Mouse (Mus musculus) midbrain, postnatal 0 days (tissue): ENCODE measurements around the gene Gna11. TPM values are rescaled to one million over a fixed set of nuclear protein-coding genes. Genes with fewer than 3 reads are reported as not detected.

Source experiments
- ATAC-seq: fragments of 200-750 bp; cut with Nextera tagmentation; 2 replicates; pipeline ENCODE4 v1.8.0; 2017; ENCODE audit warnings: moderate number of reproducible peaks, mild to moderate bottlenecking, moderate TSS enrichment, moderate library complexity; ENCODE audit not compliant: low FRiP score
- DNase-seq: peaks from one replicate; pipeline ENCODE4 v3.0.0-alpha.2; 2015; ENCODE audit warnings: low spot score
- H3K27ac ChIP-seq: fragments of 300-500 bp; sonication (generic); 2 replicates; pipeline ENCODE4 v1.5.1; 2014; ENCODE audit warnings: low read depth, mild to moderate bottlenecking, low read length, mixed read lengths
- H3K27me3 ChIP-seq: fragments of 300-500 bp; sonication (generic); 2 replicates; pipeline ENCODE4 v1.6.1; 2014; ENCODE audit warnings: low read length, control low read depth, mixed read lengths; ENCODE audit not compliant: insufficient read depth
- H3K36me3 ChIP-seq: fragments of 300-500 bp; sonication (generic); 2 replicates; pipeline ENCODE4 v1.6.1; 2014; ENCODE audit warnings: low read length, control low read depth, mixed read lengths; ENCODE audit not compliant: insufficient read depth
- H3K4me1 ChIP-seq: fragments of 300-500 bp; sonication (generic); 2 replicates; pipeline ENCODE4 v1.6.1; 2014; ENCODE audit warnings: mild to moderate bottlenecking, control low read depth, antibody characterized with exemption, low read length, mixed read lengths; ENCODE audit not compliant: insufficient read depth
- H3K4me2 ChIP-seq: fragments of 300-500 bp; sonication (generic); 2 replicates; pipeline ENCODE4 v1.6.1; 2014; ENCODE audit warnings: low read depth, mild to moderate bottlenecking, low read length, mixed read lengths; ENCODE audit not compliant: poor library complexity, severe bottlenecking
- H3K4me3 ChIP-seq: fragments of 300-500 bp; sonication (generic); 2 replicates; pipeline ENCODE4 v1.5.1; 2014; ENCODE audit warnings: low read depth, mild to moderate bottlenecking, low read length, moderate library complexity
- H3K9ac ChIP-seq: fragments of 300-500 bp; sonication (generic); replicated peaks from 2 replicates; pipeline ENCODE4 v1.6.1; 2014; ENCODE audit warnings: mild to moderate bottlenecking, low read length, moderate library complexity, mixed read lengths; ENCODE audit not compliant: poor library complexity, severe bottlenecking
- H3K9me3 ChIP-seq: fragments of 300-500 bp; sonication (generic); 2 replicates; pipeline ENCODE4 v1.6.1; 2016; ENCODE audit warnings: low read length, control low read depth
- CTCF ChIP-seq: IDR thresholded peaks from 2 replicates; pipeline ENCODE4 v1.5.1; 2016; ENCODE audit warnings: antibody characterized with exemption, mild to moderate bottlenecking
- WGBS: fragments of 180-500 bp; shearing (Covaris S2); extraction: QIAGEN DNeasy Blood & Tissue Kit; methylation state at CpG from one replicate; pipeline ENCODE4 v1.1.7; 2014; 5-methylcytosine and 5-hydroxymethylcytosine counted together
- polyA plus RNA-seq: library from polyadenylated mRNA; unstranded; fragments of >200 nt; fragmentation: Nextera tagmentation; extraction: Ambion mirVana; gene quantifications from 2 replicates; pipeline ENCODE4 v1.2.1, GENCODE M21; 2015
- total RNA-seq: library from RNA; depleted of rRNA; stranded (reverse); fragments of >200 nt; gene quantifications from 2 replicates; pipeline ENCODE4 v1.2.3, GENCODE M21; 2014

The Gna11 gene
- total and polyA plus RNA-seq, 2 experiments from 2014 or later = 108 to 130 TPM

DNA sequence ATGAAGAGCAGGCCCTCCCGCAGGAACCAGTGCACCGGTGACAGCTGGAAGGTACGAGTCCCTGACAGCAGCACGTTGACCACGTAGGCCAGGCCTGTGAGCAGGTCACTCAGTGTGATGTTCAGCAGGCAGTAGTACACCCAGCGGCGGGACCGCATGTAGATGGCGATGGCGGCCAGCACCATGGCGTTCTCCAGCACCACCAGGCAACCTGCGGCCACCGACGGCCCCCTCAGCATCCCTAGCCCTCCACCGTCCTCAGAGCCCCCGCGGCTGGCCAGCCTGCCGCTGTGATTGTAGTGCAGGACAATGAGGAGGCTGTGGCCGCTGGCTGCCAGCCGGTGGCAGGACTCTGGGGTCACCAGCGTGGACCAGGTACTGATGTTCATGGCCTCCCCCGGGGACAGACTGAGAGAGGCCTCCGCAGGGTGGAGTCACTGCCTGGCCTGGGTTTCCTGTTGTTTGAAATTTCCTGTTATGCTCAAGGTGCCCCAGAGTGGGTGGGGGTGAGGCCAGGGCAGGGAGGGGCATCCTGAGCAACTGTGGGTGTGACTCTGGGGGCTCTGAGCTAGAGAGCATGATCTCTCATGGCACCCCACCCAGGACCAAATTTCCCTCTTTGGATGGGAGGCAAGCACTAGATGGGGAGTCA is 45.6 kb downstream of the Gna11 start:
- H3K27me3 ChIP-seq = no peaks in the 10 kb centered on the region
- H3K4me2 ChIP-seq = no peak overlapping the region
- H3K27ac ChIP-seq = no peak overlapping the region
- H3K9me3 ChIP-seq = no peaks in the 10 kb centered on the region
- ATAC-seq = no peak
- 76% methylated on average over 23 of the region's 23 CpGs for WGBS
- H3K9ac ChIP-seq = no peak overlapping the region
- H3K4me3 ChIP-seq = no peak overlapping the region
- no peak for DNase-seq
- no peak; the same call in 1 of the 2 replicates for TF ChIP-seq CTCF
- H3K4me1 ChIP-seq = peaks cover 6% of the 10 kb centered on the region; the same call in 1 of the 2 replicates
- no peaks in the 10 kb centered on the region for H3K36me3 ChIP-seq

DNA sequence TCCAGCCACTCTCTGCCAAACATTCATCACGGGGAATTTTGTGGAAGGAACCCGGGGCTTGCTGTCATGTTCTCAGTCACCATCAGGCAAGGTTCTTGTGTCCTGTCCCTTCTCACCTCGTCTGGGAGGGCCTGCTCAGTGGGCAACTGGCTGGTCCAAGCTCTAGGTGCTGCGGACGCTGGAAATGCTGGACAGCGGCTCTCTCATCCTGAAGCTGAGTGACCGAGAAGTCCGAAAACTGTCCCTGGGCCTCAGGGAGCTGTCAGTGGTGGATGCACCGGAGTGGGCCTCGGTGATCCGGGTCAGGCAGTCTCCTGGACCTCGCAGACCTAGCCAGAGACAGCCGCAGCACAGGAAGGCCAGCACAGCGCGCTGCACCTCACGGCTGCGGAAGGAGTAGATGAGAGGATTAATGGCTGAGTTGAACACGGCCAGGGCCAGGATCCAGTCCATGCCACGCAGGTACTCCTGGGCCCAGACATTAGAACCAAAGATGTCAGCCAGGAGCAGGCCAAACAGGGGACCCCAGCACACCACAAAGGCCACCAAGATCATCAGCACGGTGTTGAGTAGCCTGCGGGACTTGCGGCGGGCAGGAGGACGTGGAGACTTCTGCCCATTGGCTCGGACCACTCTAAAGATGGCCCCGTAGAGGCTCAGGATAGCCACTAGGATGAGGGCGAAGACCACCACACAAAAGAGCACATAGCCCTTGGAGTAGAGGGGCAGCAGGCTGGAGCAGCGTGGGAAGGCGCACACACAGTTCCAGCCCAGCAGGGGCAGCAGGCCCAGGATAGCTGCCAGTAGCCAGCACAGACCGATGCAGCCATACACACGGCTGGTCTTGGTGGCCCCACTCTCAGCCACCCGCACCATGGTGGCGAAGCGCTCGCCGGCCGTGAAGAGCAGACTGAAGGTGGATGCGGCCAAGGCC is 46.4 kb downstream of the Gna11 start:
- Histone ChIP-seq H3K4me1 (peaks cover 6% of the 10 kb centered on the region; the same call in 1 of the 2 replicates), H3K4me2 (no peak overlapping the region), H3K9ac (no peak overlapping the region), H3K36me3 (no peaks in the 10 kb centered on the region), H3K27ac (no peak overlapping the region), H3K27me3 (no peaks in the 10 kb centered on the region), H3K9me3 (no peaks in the 10 kb centered on the region), H3K4me3 (no peak overlapping the region)
- DNase-seq (no peak), ATAC-seq (no peak)
- 89% methylated on average over 38 of the region's 38 CpGs for WGBS
- peak; percentile 10; the same call in 1 of the 2 replicates for TF ChIP-seq CTCF

DNA sequence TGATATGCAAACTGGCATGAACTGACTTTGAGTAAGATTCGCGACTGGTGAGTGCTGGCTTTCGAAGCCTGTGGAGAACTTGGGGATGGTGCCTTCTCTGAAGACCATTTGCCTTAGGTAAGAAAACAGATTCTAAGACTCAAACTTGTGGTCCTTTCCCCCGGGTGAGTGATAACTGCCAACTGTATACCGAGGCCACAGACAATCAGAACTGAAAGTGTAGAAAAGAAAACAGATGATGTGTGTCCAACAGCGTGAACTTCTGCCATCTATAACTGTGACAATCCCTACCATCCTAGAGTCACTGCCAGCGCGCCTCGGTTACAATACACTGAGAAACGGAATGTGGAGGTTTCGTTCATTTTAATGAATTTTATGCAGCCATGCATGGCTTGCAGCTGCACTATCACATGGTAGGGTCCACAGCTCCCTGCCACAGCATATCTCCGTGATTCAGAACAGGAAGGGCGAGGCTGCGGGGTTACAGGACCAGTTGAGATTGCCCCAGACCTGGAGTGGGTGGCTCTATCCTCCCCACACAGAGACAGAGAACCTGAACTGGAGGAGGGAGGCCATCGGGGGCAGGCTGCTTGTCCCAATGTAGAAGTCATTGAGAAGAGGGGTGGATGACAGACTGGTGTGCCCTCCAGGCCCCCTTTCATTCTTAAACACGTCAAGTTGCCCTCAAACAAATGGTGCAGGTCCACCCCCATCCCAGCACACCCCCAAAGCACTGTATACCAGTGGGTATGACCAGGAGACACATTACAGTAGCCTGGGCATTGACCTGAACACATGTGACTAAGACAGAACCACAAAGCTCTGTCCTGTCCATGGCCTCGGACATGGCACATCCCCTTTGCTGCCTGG is 47.4 kb downstream of the Gna11 start:
- Histone ChIP-seq H3K27ac (0 out of 2 replicates have a peak overlapping the region, but pooled peaks have one; percentile 78), H3K4me1 (peaks cover 6% of the 10 kb centered on the region; the same call in 1 of the 2 replicates), H3K9me3 (no peaks in the 10 kb centered on the region), H3K4me3 (peak overlapping the region; percentile 69; the same call in 1 of the 2 replicates), H3K4me2 (peak overlapping the region; percentile 49), H3K9ac (peak overlapping the region; percentile 19; the same call in 1 of the 2 replicates), H3K36me3 (peaks cover 4% of the 10 kb centered on the region; the same call in 1 of the 2 replicates), H3K27me3 (no peaks in the 10 kb centered on the region)
- DNase-seq = no peak
- no peak for TF ChIP-seq CTCF
- no peak for ATAC-seq
- WGBS = 81% methylated on average over 17 of the region's 17 CpGs

DNA sequence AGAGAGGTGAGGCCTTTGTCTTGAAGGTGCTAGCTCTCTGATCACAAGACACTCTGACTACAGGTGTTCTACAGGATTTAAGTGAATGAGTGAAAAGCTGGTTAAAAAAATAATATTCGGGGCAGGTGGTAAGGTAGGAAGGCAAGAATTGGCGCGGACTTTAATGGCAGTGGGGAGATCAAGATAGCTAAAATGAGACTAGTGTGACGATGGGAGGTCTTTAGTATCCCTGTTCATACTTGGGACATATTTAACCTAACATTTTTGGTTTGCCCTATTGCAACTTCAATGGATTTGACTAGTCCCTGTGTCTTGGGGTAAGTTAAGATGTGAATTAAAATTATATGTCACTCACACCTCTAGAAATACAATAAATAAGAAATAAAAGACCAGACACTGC is 48.0 kb downstream of the Gna11 start:
- WGBS = 28% methylated on average over 4 of the region's 4 CpGs
- DNase-seq = no peak
- no peak for TF ChIP-seq CTCF
- Histone ChIP-seq H3K4me2 (peak overlapping the region; percentile 49), H3K27ac (peak overlapping the region; percentile 78), H3K9me3 (no peaks in the 10 kb centered on the region), H3K27me3 (no peaks in the 10 kb centered on the region), H3K36me3 (peaks cover 9% of the 10 kb centered on the region; the same call in 1 of the 2 replicates), H3K4me3 (peak overlapping the region; percentile 69), H3K4me1 (peaks cover 6% of the 10 kb centered on the region; the same call in 1 of the 2 replicates), H3K9ac (peak overlapping the region; percentile 54; the same call in 1 of the 2 replicates)
- ATAC-seq = no peak

DNA sequence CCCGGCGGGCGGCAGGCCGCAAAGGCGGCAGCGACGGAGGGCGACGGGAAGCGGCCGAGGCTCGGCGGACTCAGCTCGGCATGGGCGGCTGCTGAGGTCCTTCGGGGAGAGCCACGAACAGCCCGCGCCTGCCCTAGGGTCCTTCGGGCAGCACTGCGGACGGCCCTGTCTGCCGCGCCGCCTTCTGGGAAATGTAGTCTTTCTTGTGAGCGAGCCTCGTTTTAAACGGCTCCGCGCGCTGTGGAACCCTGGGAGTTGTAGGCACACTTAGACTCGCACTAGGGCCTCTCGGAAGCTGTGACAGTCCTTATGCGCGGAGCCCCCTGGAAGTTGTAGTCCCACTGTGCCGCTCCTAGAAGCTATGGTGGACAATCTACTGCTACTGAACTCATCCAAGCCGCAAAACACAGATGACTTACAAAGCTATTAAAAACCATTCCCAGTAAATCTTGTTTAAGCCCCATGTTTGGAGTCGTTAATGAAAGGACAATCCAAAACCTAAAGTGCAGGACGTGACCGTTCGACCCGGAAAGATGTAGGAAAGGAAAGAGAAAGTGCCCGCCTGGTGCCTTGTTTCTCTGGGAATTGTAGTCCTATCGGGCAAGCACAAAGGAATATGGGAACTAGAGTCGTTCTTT is 48.6 kb downstream of the Gna11 start, which contains the start of gene Ncln:
TSS of gene Ncln (minus strand) at position 129 of the 638 bp plus-strand sequence.
- Histone ChIP-seq H3K36me3 (peaks cover 15% of the 10 kb centered on the region), H3K27ac (peak within 1 kb of the TSS; percentile 78), H3K4me3 (peak within 1 kb of the TSS; percentile 69), H3K27me3 (no peaks in the 10 kb centered on the region), H3K9ac (peak within 1 kb of the TSS; percentile 83), H3K4me1 (peaks cover 6% of the 10 kb centered on the region; the same call in 1 of the 2 replicates), H3K9me3 (no peaks in the 10 kb centered on the region), H3K4me2 (peak within 1 kb of the TSS; percentile 91)
- WGBS = under 1% methylated on average over 44 of the region's 45 CpGs
- DNase-seq (peak; percentile 99), ATAC-seq (peak; percentile 94)
- TF ChIP-seq CTCF = peak; percentile 10; the same call in 1 of the 2 replicates
